Mouse (Mus musculus) liver, adult 2 months (tissue): ENCODE results near the gene Ttll11.

Experiments
- CTCF ChIP-seq: fragments of 200-500 bp; IDR thresholded peaks from 2 replicates; pipeline ENCODE4 v1.5.1; 2011; ENCODE audit warnings: low read depth, low read length, control low read depth
- POLR2A ChIP-seq: fragments of 200-500 bp; IDR thresholded peaks from 2 replicates; pipeline ENCODE4 v1.6.1; 2011; ENCODE audit warnings: low read length, control low read depth; ENCODE audit not compliant: insufficient read depth; ENCODE audit errors: extremely low read depth

DNA sequence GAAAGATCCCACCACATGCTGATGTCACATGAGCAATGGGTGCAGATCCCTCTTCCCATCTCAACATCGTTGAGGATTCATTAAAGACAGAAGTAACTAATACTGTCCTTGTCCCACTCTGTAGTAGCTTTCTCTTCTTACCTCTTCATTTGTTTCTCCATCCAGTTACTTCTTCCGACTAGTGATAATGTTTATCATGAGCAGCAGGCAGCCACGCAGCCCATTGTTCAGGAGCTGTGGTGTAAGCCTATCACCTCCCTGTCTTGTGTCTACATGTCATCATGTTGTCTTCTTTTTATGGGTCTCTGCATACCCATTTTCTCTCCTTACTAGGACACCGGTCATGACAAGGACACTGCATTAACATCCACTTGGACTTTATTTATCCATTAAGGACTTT is 150.6 kb downstream of the Ttll11 start:
- TF ChIP-seq POLR2A: no peak
- TF ChIP-seq CTCF: no peak
